Mouse (Mus musculus) forebrain, embryonic 11.5 days (tissue): ENCODE measurements around the gene Fes. TPM values are rescaled to one million over a fixed set of nuclear protein-coding genes. Genes with fewer than 3 reads are reported as not detected.

Experiments
- ATAC-seq: fragments of 200-750 bp; cut with Nextera tagmentation; replicated peaks from 2 replicates; pipeline ENCODE4 v1.8.0; 2017; ENCODE audit warnings: moderate TSS enrichment; ENCODE audit not compliant: low FRiP score
- DNase-seq: peaks from one replicate; pipeline ENCODE4 v3.0.0-alpha.2; 2017; ENCODE audit warnings: low spot score
- H3K27ac ChIP-seq: fragments of 300-500 bp; sonication (generic); 2 replicates; pipeline ENCODE4 v1.5.1; 2014; ENCODE audit warnings: low read depth, low read length
- H3K27me3 ChIP-seq: fragments of 300-500 bp; sonication (generic); 2 replicates; pipeline ENCODE4 v1.6.1; 2014; ENCODE audit warnings: mild to moderate bottlenecking, low read length, mixed read lengths; ENCODE audit not compliant: control insufficient read depth, insufficient read depth
- H3K36me3 ChIP-seq: fragments of 300-500 bp; sonication (generic); 2 replicates; pipeline ENCODE4 v1.6.1; 2014; ENCODE audit warnings: mild to moderate bottlenecking, low read length, moderate library complexity, mixed read lengths; ENCODE audit not compliant: control insufficient read depth, insufficient read depth
- H3K4me1 ChIP-seq: fragments of 300-500 bp; sonication (generic); replicated peaks from 2 replicates; pipeline ENCODE4 v1.6.1; 2014; ENCODE audit warnings: low read length, mixed read lengths; ENCODE audit not compliant: control insufficient read depth, insufficient read depth
- H3K4me2 ChIP-seq: fragments of 300-500 bp; sonication (generic); 2 replicates; pipeline ENCODE4 v1.6.1; 2014; ENCODE audit warnings: low read depth, mild to moderate bottlenecking, low read length, moderate library complexity, mixed read lengths; ENCODE audit not compliant: severe bottlenecking
- H3K4me3 ChIP-seq: fragments of 300-500 bp; sonication (generic); 2 replicates; pipeline ENCODE4 v1.5.1; 2014; ENCODE audit warnings: low read depth, low read length
- H3K9ac ChIP-seq: fragments of 300-500 bp; sonication (generic); 2 replicates; pipeline ENCODE4 v1.6.1; 2014; ENCODE audit warnings: low read length
- H3K9me3 ChIP-seq: fragments of 300-500 bp; sonication (generic); 2 replicates; pipeline ENCODE4 v1.6.1; 2016; ENCODE audit warnings: low read length, mixed read lengths; ENCODE audit not compliant: control insufficient read depth
- WGBS: fragments of 180-500 bp; shearing (Covaris S2); extraction: QIAGEN DNeasy Blood & Tissue Kit; methylation state at CpG from one replicate; pipeline ENCODE4 v1.1.7; 2014; 5-methylcytosine and 5-hydroxymethylcytosine counted together
- polyA plus RNA-seq: library from polyadenylated mRNA; unstranded; fragments of >200 nt; fragmentation: Nextera tagmentation; extraction: Ambion mirVana; gene quantifications from 2 replicates; pipeline ENCODE4 v1.2.1, GENCODE M21; 2014

Gene Fes
- polyA plus RNA-seq, 1 experiment from 2014 or later = 7.7 TPM

DNA sequence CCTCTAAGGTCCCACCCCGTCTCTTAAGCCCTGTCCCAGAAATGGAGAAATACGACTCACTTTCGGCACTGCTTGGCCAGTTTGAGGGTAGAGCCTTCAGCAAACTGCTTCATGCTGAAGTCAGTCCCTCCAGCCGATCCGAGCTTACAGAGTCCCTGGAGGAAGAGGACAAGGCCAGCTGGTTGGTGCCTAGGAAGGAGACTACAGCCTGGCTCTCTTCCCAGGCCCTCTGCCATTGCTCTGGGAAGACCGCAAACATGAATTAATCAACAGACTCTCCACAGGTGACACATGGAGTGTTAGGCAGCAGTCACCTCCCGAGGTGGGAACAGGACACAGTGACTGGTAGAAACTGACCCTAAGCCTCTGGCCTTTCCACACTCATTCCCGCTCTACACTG is 57.5 kb downstream of the Fes start:
- Histone ChIP-seq H3K4me3 (no peak overlapping the region), H3K27me3 (no peaks in the 10 kb centered on the region), H3K36me3 (peaks cover 34% of the 10 kb centered on the region), H3K4me1 (no peaks in the 10 kb centered on the region), H3K27ac (no peak overlapping the region), H3K4me2 (no peak overlapping the region), H3K9me3 (peaks cover 2% of the 10 kb centered on the region; the same call in 1 of the 2 replicates), H3K9ac (no peak overlapping the region)
- no peak for ATAC-seq
- 90% methylated on average over 8 of the region's 8 CpGs for WGBS
- DNase-seq = no peak

Other genes with a start within 250 kb of the Fes start
- gene Sema4b, start 201.1 kb downstream of the Fes start, polyA plus RNA-seq = 15.7 and 17.3 TPM in 2 replicates
- 51.4 and 58.1 TPM in 2 replicates for gene Cib1, start 155.1 kb downstream of the Fes start, polyA plus RNA-seq
- 5.3 and 5.7 TPM in 2 replicates for gene Gdpgp1, start 155.1 kb downstream of the Fes start, polyA plus RNA-seq
- 1.2 and 1.5 TPM in 2 replicates for gene Ttll13, start 141.6 kb downstream of the Fes start, polyA plus RNA-seq
- 50.4 and 53.8 TPM in 2 replicates for gene Ngrn, start 126.7 kb downstream of the Fes start, polyA plus RNA-seq
- 20.6 and 21.3 TPM in 2 replicates for gene Vps33b, start 118.3 kb downstream of the Fes start, polyA plus RNA-seq
- gene Prc1, start 93.5 kb downstream of the Fes start, polyA plus RNA-seq = 263 and 281 TPM in 2 replicates
- 16.9 and 20.2 TPM in 2 replicates for gene Rccd1, start 63.5 kb downstream of the Fes start, polyA plus RNA-seq
- gene Unc45a, start 46.9 kb downstream of the Fes start, polyA plus RNA-seq = 31.1 and 36.1 TPM in 2 replicates
- gene Hddc3, start 44.8 kb downstream of the Fes start, polyA plus RNA-seq = 23.8 and 31.0 TPM in 2 replicates
- gene Man2a2, start 16.6 kb downstream of the Fes start, polyA plus RNA-seq = 16.1 and 18.8 TPM in 2 replicates
- 6.0 and 6.2 TPM in 2 replicates for gene Furin, start 17.5 kb upstream of the Fes start, polyA plus RNA-seq
- gene Blm, start 147.2 kb upstream of the Fes start, polyA plus RNA-seq = 50.4 and 53.0 TPM in 2 replicates